Mouse (Mus musculus) right cerebral cortex, adult 18-20 months (tissue): Measurements from ENCODE around the gene Tfam.

Experiments
- DNase-seq: peaks from one replicate; pipeline ENCODE4 v3.0.0; 2022; ENCODE audit warnings: mixed read lengths

The Tfam gene

GRCm38 (mm10) chr10:71222639-71223038 is 15.4 kb downstream of the Tfam start:
- no peak for DNase-seq

GRCm38 (mm10) chr10:71218228-71218892 is 19.7 kb downstream of the Tfam start:
- peak; percentile 77 for DNase-seq

GRCm38 (mm10) chr10:71215996-71216395 is 22.1 kb downstream of the Tfam start:
- no peak for DNase-seq

GRCm38 (mm10) chr10:71201512-71201911 is 36.6 kb downstream of the Tfam start:
- DNase-seq, result no peak

- no peak for DNase-seq
Measured at GRCm38 (mm10) chr10:71200964-71201363, 37.1 kb downstream of the Tfam start.

- DNase-seq, result no peak
Measured at GRCm38 (mm10) chr10:71198676-71199075, 39.4 kb downstream of the Tfam start.

GRCm38 (mm10) chr10:71197036-71197785 is 40.9 kb downstream of the Tfam start:
- no peak for DNase-seq

- no peak for DNase-seq
Measured at GRCm38 (mm10) chr10:71195501-71195900, 42.6 kb downstream of the Tfam start.

GRCm38 (mm10) chr10:71194713-71195112 is 43.4 kb downstream of the Tfam start:
- no peak for DNase-seq

- DNase-seq, result no peak
Measured at GRCm38 (mm10) chr10:71193319-71193718, 44.8 kb downstream of the Tfam start.

GRCm38 (mm10) chr10:71192886-71193285 is 45.2 kb downstream of the Tfam start:
- no peak for DNase-seq

- DNase-seq, result no peak
Measured at GRCm38 (mm10) chr10:71188681-71189080, 49.4 kb downstream of the Tfam start.

GRCm38 (mm10) chr10:71185059-71185458 is 53.0 kb downstream of the Tfam start:
- DNase-seq, result no peak

- no peak for DNase-seq
Measured at GRCm38 (mm10) chr10:71183339-71184031, 54.6 kb downstream of the Tfam start.

- no peak for DNase-seq
Measured at GRCm38 (mm10) chr10:71181931-71182330, 56.1 kb downstream of the Tfam start.

GRCm38 (mm10) chr10:71181091-71181490 is 57.0 kb downstream of the Tfam start:
- DNase-seq, result no peak

GRCm38 (mm10) chr10:71180057-71180456 is 58.0 kb downstream of the Tfam start:
- DNase-seq, result no peak

- DNase-seq, result no peak
Measured at GRCm38 (mm10) chr10:71177201-71177600, 60.9 kb downstream of the Tfam start.

- no peak for DNase-seq
Measured at GRCm38 (mm10) chr10:71176341-71176740, 61.7 kb downstream of the Tfam start.
